Mouse (Mus musculus) embryonic facial prominence, embryonic 15.5 days (tissue): ENCODE measurements around the gene Hemgn. TPM values are rescaled to one million over a fixed set of nuclear protein-coding genes. Genes with fewer than 3 reads are reported as not detected.

Source experiments
- ATAC-seq: fragments of 200-750 bp; cut with Nextera tagmentation; 2 replicates; pipeline ENCODE4 v1.8.0; 2017; ENCODE audit warnings: low read depth, moderate TSS enrichment; ENCODE audit not compliant: insufficient number of reproducible peaks, low FRiP score, low TSS enrichment
- H3K27ac ChIP-seq: fragments of 300-500 bp; sonication (generic); replicated peaks from 2 replicates; pipeline ENCODE4 v1.5.1; 2015; ENCODE audit warnings: mild to moderate bottlenecking, inconsistent platforms
- H3K27me3 ChIP-seq: fragments of 300-500 bp; sonication (generic); 2 replicates; pipeline ENCODE4 v1.6.1; 2015; ENCODE audit warnings: inconsistent platforms
- H3K36me3 ChIP-seq: fragments of 300-500 bp; sonication (generic); 2 replicates; pipeline ENCODE4 v1.6.1; 2015; ENCODE audit warnings: mild to moderate bottlenecking, inconsistent platforms
- H3K4me1 ChIP-seq: fragments of 300-500 bp; sonication (generic); 2 replicates; pipeline ENCODE4 v1.6.1; 2015; ENCODE audit warnings: inconsistent platforms
- H3K4me2 ChIP-seq: fragments of 300-500 bp; sonication (generic); replicated peaks from 2 replicates; pipeline ENCODE4 v1.6.1; 2015; ENCODE audit warnings: mild to moderate bottlenecking, inconsistent platforms
- H3K4me3 ChIP-seq: fragments of 300-500 bp; sonication (generic); replicated peaks from 2 replicates; pipeline ENCODE4 v1.5.1; 2015; ENCODE audit warnings: mild to moderate bottlenecking, inconsistent platforms
- H3K9ac ChIP-seq: fragments of 300-500 bp; sonication (generic); 2 replicates; pipeline ENCODE4 v1.6.1; 2015; ENCODE audit warnings: inconsistent platforms
- H3K9me3 ChIP-seq: fragments of 300-500 bp; sonication (generic); replicated peaks from 2 replicates; pipeline ENCODE4 v1.6.1; 2016; ENCODE audit warnings: inconsistent platforms
- WGBS: fragments of 180-500 bp; shearing (Covaris S2); methylation state at CpG from one replicate; pipeline ENCODE4 v1.1.7; 2015; 5-methylcytosine and 5-hydroxymethylcytosine counted together
- polyA plus RNA-seq: library from polyadenylated mRNA; unstranded; fragments of >200 nt; fragmentation: Nextera tagmentation; extraction: Ambion mirVana; gene quantifications from 2 replicates; pipeline ENCODE4 v1.2.1, GENCODE M21; 2015

Gene Hemgn
- polyA plus RNA-seq, 1 experiment from 2014 or later: 1.0 TPM

GRCm38 (mm10) chr4:46353045-46353444, 60.3 kb downstream of the Hemgn start:
- Histone ChIP-seq H3K4me1 (peaks cover 14% of the 10 kb centered on the region), H3K27me3 (peaks cover 62% of the 10 kb centered on the region), H3K9me3 (no peaks in the 10 kb centered on the region), H3K36me3 (no peaks in the 10 kb centered on the region), H3K4me3 (no peak overlapping the region), H3K27ac (0 out of 2 replicates have a peak overlapping the region, but pooled peaks have one; percentile 2), H3K4me2 (no peak overlapping the region), H3K9ac (no peak overlapping the region)
- 13% methylated on average over 10 of the region's 10 CpGs for WGBS
- ATAC-seq: no peak

- 45% methylated on average over 5 of the region's 5 CpGs for WGBS
- no peak for ATAC-seq
- no peaks in the 10 kb centered on the region for H3K36me3 ChIP-seq
- no peak overlapping the region for H3K27ac ChIP-seq
- H3K4me1 ChIP-seq: peaks cover 27% of the 10 kb centered on the region
- H3K4me3 ChIP-seq: no peak overlapping the region
- H3K4me2 ChIP-seq: no peak overlapping the region
- H3K27me3 ChIP-seq: peaks cover 78% of the 10 kb centered on the region
- no peak overlapping the region for H3K9ac ChIP-seq
- no peaks in the 10 kb centered on the region for H3K9me3 ChIP-seq
These were observed 63.8 kb downstream of the Hemgn start for GRCm38 (mm10) chr4:46349530-46349929.

- Histone ChIP-seq H3K27me3 (peaks cover 83% of the 10 kb centered on the region), H3K9me3 (no peaks in the 10 kb centered on the region), H3K4me3 (no peak overlapping the region), H3K4me1 (peaks cover 34% of the 10 kb centered on the region), H3K9ac (no peak overlapping the region), H3K4me2 (no peak overlapping the region), H3K27ac (no peak overlapping the region), H3K36me3 (no peaks in the 10 kb centered on the region)
- 24% methylated on average over 9 of the region's 9 CpGs for WGBS
- ATAC-seq: no peak
These were observed 64.4 kb downstream of the Hemgn start for GRCm38 (mm10) chr4:46348897-46349296.

- H3K9ac ChIP-seq: no peak overlapping the region
- peak overlapping the region; percentile 2; the same call in 1 of the 2 replicates for H3K4me2 ChIP-seq
- H3K9me3 ChIP-seq: no peaks in the 10 kb centered on the region
- H3K4me3 ChIP-seq: no peak overlapping the region
- no peak overlapping the region for H3K27ac ChIP-seq
- no peaks in the 10 kb centered on the region for H3K36me3 ChIP-seq
- 3% methylated on average over 41 of the region's 41 CpGs for WGBS
- ATAC-seq: no peak
- H3K4me1 ChIP-seq: peaks cover 37% of the 10 kb centered on the region
- H3K27me3 ChIP-seq: peaks cover 92% of the 10 kb centered on the region
These were observed 65.5 kb downstream of the Hemgn start for GRCm38 (mm10) chr4:46347580-46348515.

GRCm38 (mm10) chr4:46347141-46347540, 66.2 kb downstream of the Hemgn start:
- WGBS: 7% methylated on average over 4 of the region's 4 CpGs
- ATAC-seq: no peak
- Histone ChIP-seq H3K27ac (no peak overlapping the region), H3K4me1 (peaks cover 34% of the 10 kb centered on the region), H3K27me3 (peaks cover 96% of the 10 kb centered on the region), H3K36me3 (no peaks in the 10 kb centered on the region), H3K9ac (no peak overlapping the region), H3K4me3 (no peak overlapping the region), H3K9me3 (no peaks in the 10 kb centered on the region), H3K4me2 (no peak overlapping the region)

- Histone ChIP-seq H3K9me3 (no peaks in the 10 kb centered on the region), H3K36me3 (no peaks in the 10 kb centered on the region), H3K27ac (no peak overlapping the region), H3K4me3 (peak overlapping the region; percentile 43; the same call in 1 of the 2 replicates), H3K9ac (no peak overlapping the region), H3K27me3 (peaks cover 96% of the 10 kb centered on the region), H3K4me1 (peaks cover 34% of the 10 kb centered on the region), H3K4me2 (no peak overlapping the region)
- WGBS: 25% methylated on average over 6 of the region's 6 CpGs
- no peak for ATAC-seq
These were observed 67.1 kb downstream of the Hemgn start for GRCm38 (mm10) chr4:46346221-46346620.

GRCm38 (mm10) chr4:46345773-46346100, 67.6 kb downstream of the Hemgn start:
- Histone ChIP-seq H3K9ac (no peak overlapping the region), H3K9me3 (no peaks in the 10 kb centered on the region), H3K27me3 (peaks cover 96% of the 10 kb centered on the region), H3K27ac (no peak overlapping the region), H3K4me1 (peaks cover 34% of the 10 kb centered on the region), H3K4me2 (no peak overlapping the region), H3K36me3 (no peaks in the 10 kb centered on the region), H3K4me3 (peak overlapping the region; percentile 43; the same call in 1 of the 2 replicates)
- whole genome bisulfite sequencing: 14% methylated on average over 3 of the region's 3 CpGs
- ATAC-seq: no peak

GRCm38 (mm10) chr4:46345056-46345772, 68.1 kb downstream of the Hemgn start:
- WGBS: 3% methylated on average over 67 of the region's 67 CpGs
- peak overlapping the region; percentile 52 for H3K4me2 ChIP-seq
- H3K27me3 ChIP-seq: peaks cover 96% of the 10 kb centered on the region
- no peaks in the 10 kb centered on the region for H3K9me3 ChIP-seq
- H3K27ac ChIP-seq: no peak overlapping the region
- peak overlapping the region; percentile 43 for H3K4me3 ChIP-seq
- H3K36me3 ChIP-seq: no peaks in the 10 kb centered on the region
- peaks cover 34% of the 10 kb centered on the region for H3K4me1 ChIP-seq
- ATAC-seq: no peak
- no peak overlapping the region for H3K9ac ChIP-seq

GRCm38 (mm10) chr4:46344288-46344687, 69.0 kb downstream of the Hemgn start:
- no peaks in the 10 kb centered on the region for H3K36me3 ChIP-seq
- H3K9me3 ChIP-seq: no peaks in the 10 kb centered on the region
- peak overlapping the region; percentile 43 for H3K4me3 ChIP-seq
- no peak overlapping the region for H3K9ac ChIP-seq
- peaks cover 39% of the 10 kb centered on the region for H3K4me1 ChIP-seq
- H3K27me3 ChIP-seq: peaks cover 96% of the 10 kb centered on the region
- ATAC-seq: no peak
- no peak overlapping the region for H3K27ac ChIP-seq
- H3K4me2 ChIP-seq: peak overlapping the region; percentile 52
- WGBS: under 1% methylated on average over 51 of the region's 51 CpGs
